Mouse (Mus musculus) heart, embryonic 15.5 days (tissue): ENCODE measurements around the gene Cad. TPM values are rescaled to one million over a fixed set of nuclear protein-coding genes. Genes with fewer than 3 reads are reported as not detected.

Experiments
- ATAC-seq: fragments of 200-750 bp; cut with Nextera tagmentation; replicated peaks from 2 replicates; pipeline ENCODE4 v1.8.0; 2017; ENCODE audit warnings: low read depth, moderate TSS enrichment; ENCODE audit not compliant: insufficient number of reproducible peaks, insufficient read depth, low FRiP score
- H3K27ac ChIP-seq: fragments of 300-500 bp; sonication (generic); 2 replicates; pipeline ENCODE4 v1.5.1; 2015; ENCODE audit warnings: mild to moderate bottlenecking, inconsistent platforms
- H3K27me3 ChIP-seq: fragments of 300-500 bp; sonication (generic); 2 replicates; pipeline ENCODE4 v1.6.1; 2015; ENCODE audit warnings: inconsistent platforms
- H3K36me3 ChIP-seq: fragments of 300-500 bp; sonication (generic); 2 replicates; pipeline ENCODE4 v1.6.1; 2015; ENCODE audit warnings: mild to moderate bottlenecking, inconsistent platforms
- H3K4me1 ChIP-seq: fragments of 300-500 bp; sonication (generic); replicated peaks from 2 replicates; pipeline ENCODE4 v1.6.1; 2015; ENCODE audit warnings: inconsistent platforms
- H3K4me2 ChIP-seq: fragments of 300-500 bp; sonication (generic); 2 replicates; pipeline ENCODE4 v1.6.1; 2015; ENCODE audit warnings: inconsistent platforms, mild to moderate bottlenecking, moderate library complexity
- H3K4me3 ChIP-seq: fragments of 300-500 bp; sonication (generic); 2 replicates; pipeline ENCODE4 v1.5.1; 2015; ENCODE audit warnings: mild to moderate bottlenecking, inconsistent platforms
- H3K9ac ChIP-seq: fragments of 300-500 bp; sonication (generic); 2 replicates; pipeline ENCODE4 v1.6.1; 2015; ENCODE audit warnings: mild to moderate bottlenecking, inconsistent platforms
- H3K9me3 ChIP-seq: fragments of 300-500 bp; sonication (generic); replicated peaks from 2 replicates; pipeline ENCODE4 v1.6.1; 2016; ENCODE audit warnings: inconsistent platforms
- WGBS: fragments of 180-500 bp; shearing (Covaris S2); methylation state at CpG from one replicate; pipeline ENCODE4 v1.1.7; 2015; ENCODE audit warnings: mixed read lengths; 5-methylcytosine and 5-hydroxymethylcytosine counted together
- polyA plus RNA-seq: library from polyadenylated mRNA; unstranded; fragments of >200 nt; fragmentation: Nextera tagmentation; extraction: Ambion mirVana; gene quantifications from 2 replicates; pipeline ENCODE4 v1.2.1, GENCODE M21; 2015

Cad gene
- polyA plus RNA-seq, 1 experiment from 2014 or later, result 11.0 TPM

GRCm38 (mm10) chr5:31071821-31072220, 17.2 kb downstream of the Cad start:
- Histone ChIP-seq H3K4me3 (no peak overlapping the region), H3K36me3 (peaks cover 95% of the 10 kb centered on the region), H3K9me3 (no peaks in the 10 kb centered on the region), H3K27ac (no peak overlapping the region), H3K4me2 (no peak overlapping the region), H3K9ac (no peak overlapping the region), H3K27me3 (no peaks in the 10 kb centered on the region), H3K4me1 (no peaks in the 10 kb centered on the region)
- no peak for ATAC-seq
- WGBS, result 91% methylated on average over 11 of the region's 11 CpGs

GRCm38 (mm10) chr5:31073176-31073575, 18.6 kb downstream of the Cad start:
- 90% methylated on average over 12 of the region's 12 CpGs for WGBS
- no peak for ATAC-seq

GRCm38 (mm10) chr5:31076346-31076745, 21.8 kb downstream of the Cad start:
- Histone ChIP-seq H3K4me1 (peaks cover 6% of the 10 kb centered on the region), H3K4me3 (no peak overlapping the region), H3K9me3 (no peaks in the 10 kb centered on the region), H3K27me3 (no peaks in the 10 kb centered on the region), H3K4me2 (no peak overlapping the region), H3K36me3 (peaks cover 63% of the 10 kb centered on the region), H3K9ac (no peak overlapping the region), H3K27ac (no peak overlapping the region)
- 77% methylated on average over 13 of the region's 13 CpGs for WGBS
- no peak for ATAC-seq

More at GRCm38 (mm10) chr5:31073176-31073575, 18.6 kb downstream of the Cad start:
- H3K9ac ChIP-seq, result no peak overlapping the region
- H3K27ac ChIP-seq, result no peak overlapping the region
- no peak overlapping the region for H3K4me3 ChIP-seq
- no peaks in the 10 kb centered on the region for H3K4me1 ChIP-seq
- no peak overlapping the region for H3K4me2 ChIP-seq
- no peaks in the 10 kb centered on the region for H3K9me3 ChIP-seq
- H3K36me3 ChIP-seq, result peaks cover 94% of the 10 kb centered on the region
- no peaks in the 10 kb centered on the region for H3K27me3 ChIP-seq

GRCm38 (mm10) chr5:31080059-31080794, 25.6 kb downstream of the Cad start:
- Histone ChIP-seq H3K27ac (0 out of 2 replicates have a peak overlapping the region, but pooled peaks have one; percentile 22), H3K9ac (no peak overlapping the region), H3K9me3 (no peaks in the 10 kb centered on the region), H3K36me3 (peaks cover 28% of the 10 kb centered on the region), H3K4me3 (no peak overlapping the region), H3K4me2 (no peak overlapping the region), H3K27me3 (no peaks in the 10 kb centered on the region), H3K4me1 (peaks cover 29% of the 10 kb centered on the region)
- WGBS, result 63% methylated on average over 13 of the region's 13 CpGs
- no peak for ATAC-seq

- peaks cover under 1% of the 10 kb centered on the region; the same call in 1 of the 2 replicates for H3K27me3 ChIP-seq
- no peak overlapping the region for H3K4me2 ChIP-seq
- ATAC-seq, result no peak
- H3K9me3 ChIP-seq, result no peaks in the 10 kb centered on the region
- no peak overlapping the region for H3K4me3 ChIP-seq
- peaks cover 22% of the 10 kb centered on the region for H3K36me3 ChIP-seq
- peaks cover 29% of the 10 kb centered on the region for H3K4me1 ChIP-seq
- H3K9ac ChIP-seq, result no peak overlapping the region
- 67% methylated on average over 3 of the region's 3 CpGs for WGBS
- no peak overlapping the region for H3K27ac ChIP-seq
Measured at GRCm38 (mm10) chr5:31080795-31081164, 26.2 kb downstream of the Cad start.

DNA sequence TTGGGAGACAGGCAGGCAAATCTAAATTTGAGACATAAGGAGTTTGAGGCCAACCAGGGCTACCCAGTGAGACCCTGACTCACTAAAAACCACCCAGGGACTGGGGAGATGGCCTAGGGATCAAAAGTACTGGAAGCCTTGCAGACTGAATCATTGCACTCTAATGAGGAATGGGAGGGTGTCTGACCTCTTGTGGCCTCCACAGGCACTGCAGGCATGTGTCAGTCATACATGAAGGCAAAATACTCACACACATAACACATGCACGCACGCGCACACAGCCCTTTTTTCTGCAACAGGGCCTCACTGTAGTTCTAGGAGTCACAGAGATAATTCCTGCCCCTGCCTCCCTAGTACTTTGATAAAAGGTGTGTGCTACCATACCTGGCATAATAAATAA, 26.8 kb downstream of the Cad start:
- Histone ChIP-seq H3K9me3 (no peaks in the 10 kb centered on the region), H3K4me3 (no peak overlapping the region), H3K36me3 (peaks cover 16% of the 10 kb centered on the region; the same call in 1 of the 2 replicates), H3K4me2 (no peak overlapping the region), H3K27ac (no peak overlapping the region), H3K9ac (no peak overlapping the region), H3K27me3 (peaks cover 7% of the 10 kb centered on the region; the same call in 1 of the 2 replicates), H3K4me1 (peaks cover 29% of the 10 kb centered on the region)
- WGBS, result 84% methylated on average over 3 of the region's 3 CpGs
- ATAC-seq, result no peak

DNA sequence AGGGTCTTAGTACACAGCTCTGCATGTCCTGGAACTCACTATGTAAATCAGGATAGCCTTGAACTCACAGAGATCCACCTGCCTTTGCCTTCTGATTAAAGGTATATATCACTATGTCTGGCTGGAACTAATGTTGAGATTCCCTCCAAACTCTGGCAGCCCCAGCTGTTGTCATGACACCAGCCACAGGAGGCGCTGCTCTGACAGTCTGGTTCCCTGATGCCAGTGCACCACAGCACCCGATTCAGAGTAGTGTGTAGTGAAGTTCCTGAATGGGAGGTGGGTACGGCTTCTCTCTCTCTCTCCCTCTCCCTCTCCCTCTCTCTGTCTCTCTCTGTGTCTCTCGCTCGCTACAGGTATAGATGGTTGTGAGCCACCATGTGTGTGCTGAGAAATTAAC, 27.8 kb downstream of the Cad start:
- no peak for ATAC-seq
- H3K9ac ChIP-seq, result no peak overlapping the region
- H3K4me2 ChIP-seq, result peak overlapping the region; percentile 52

DNA sequence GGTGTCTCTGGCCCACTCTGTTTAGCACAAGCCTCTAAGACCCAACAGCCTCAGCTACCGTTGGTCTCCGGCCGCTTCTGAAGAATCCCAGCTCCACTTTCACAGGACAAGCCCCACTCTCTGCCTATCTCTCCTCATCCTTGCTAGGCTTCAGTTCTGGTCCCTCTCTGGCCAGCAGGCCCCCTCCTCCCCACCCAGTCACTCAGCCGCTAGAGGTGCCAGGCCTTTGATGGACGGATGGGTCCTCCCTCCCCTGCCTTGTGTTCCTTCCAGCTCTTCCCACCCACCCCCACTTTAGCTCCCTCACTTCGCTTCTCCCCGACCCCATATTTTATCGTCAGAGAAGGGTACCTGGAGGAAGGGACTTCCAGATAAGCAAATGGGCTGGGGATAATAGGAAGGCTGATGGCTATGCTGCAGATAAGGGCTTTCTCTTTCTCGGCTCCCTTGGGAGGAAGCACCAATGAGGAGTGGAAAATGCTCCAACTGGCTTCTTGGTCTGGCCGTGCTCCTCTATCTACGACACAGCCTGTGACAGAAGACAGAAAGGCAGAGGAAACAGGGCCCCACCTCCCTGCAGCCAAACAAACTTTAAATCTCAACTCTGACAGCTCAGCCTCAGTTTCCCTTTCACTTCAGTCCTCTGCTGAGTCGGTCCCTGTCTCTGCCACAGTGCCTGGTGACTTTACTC, 28.5 kb downstream of the Cad start:
- Histone ChIP-seq H3K4me1 (peaks cover 29% of the 10 kb centered on the region), H3K4me3 (peak overlapping the region; percentile 14), H3K36me3 (peaks cover 1% of the 10 kb centered on the region; the same call in 1 of the 2 replicates), H3K27ac (peak overlapping the region; percentile 55), H3K27me3 (peaks cover 17% of the 10 kb centered on the region), H3K9ac (no peak overlapping the region; the same call in 1 of the 2 replicates), H3K4me2 (peak overlapping the region; percentile 52), H3K9me3 (no peaks in the 10 kb centered on the region)
- 7% methylated on average over 12 of the region's 12 CpGs for WGBS
- ATAC-seq, result peak; percentile 54; the same call in 1 of the 2 replicates

More for the DNA sequence above, 27.8 kb downstream of the Cad start:
- no peaks in the 10 kb centered on the region for H3K9me3 ChIP-seq
- peaks cover 8% of the 10 kb centered on the region; the same call in 1 of the 2 replicates for H3K36me3 ChIP-seq
- peaks cover 12% of the 10 kb centered on the region; the same call in 1 of the 2 replicates for H3K27me3 ChIP-seq
- peak overlapping the region; percentile 55; the same call in 1 of the 2 replicates for H3K27ac ChIP-seq
- peak overlapping the region; percentile 14; the same call in 1 of the 2 replicates for H3K4me3 ChIP-seq
- 9% methylated on average over 5 of the region's 5 CpGs for WGBS
- H3K4me1 ChIP-seq, result peaks cover 29% of the 10 kb centered on the region

DNA sequence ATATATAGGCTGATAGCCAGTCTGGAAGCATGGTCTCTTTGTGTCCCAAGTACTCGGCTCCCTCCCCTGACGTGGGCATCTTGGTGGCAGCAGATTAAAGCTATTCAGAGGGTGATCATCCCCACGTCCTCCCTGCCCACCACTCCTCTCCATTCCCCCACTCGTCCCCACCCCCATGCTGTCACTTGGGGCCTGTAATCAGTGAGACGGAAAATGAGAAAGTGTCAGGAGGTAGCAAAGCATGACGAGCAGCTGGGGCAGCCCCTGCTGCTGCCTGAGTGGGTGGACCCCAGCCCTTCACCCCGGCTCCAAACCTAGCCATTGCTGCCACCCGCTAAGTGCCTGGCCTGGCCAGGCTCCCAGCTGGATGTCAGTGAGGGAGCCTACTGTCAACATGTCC, 29.4 kb downstream of the Cad start:
- peaks cover 29% of the 10 kb centered on the region for H3K4me1 ChIP-seq
- H3K36me3 ChIP-seq, result no peaks in the 10 kb centered on the region
- WGBS, result 8% methylated on average over 8 of the region's 8 CpGs
- peak overlapping the region; percentile 52 for H3K4me2 ChIP-seq
- peak overlapping the region; percentile 31; the same call in 1 of the 2 replicates for H3K27ac ChIP-seq
- H3K4me3 ChIP-seq, result 0 out of 2 replicates have a peak overlapping the region, but pooled peaks have one; percentile 4
- peaks cover 26% of the 10 kb centered on the region for H3K27me3 ChIP-seq
- H3K9ac ChIP-seq, result no peak overlapping the region
- no peak; the same call in 1 of the 2 replicates for ATAC-seq
- no peaks in the 10 kb centered on the region for H3K9me3 ChIP-seq

DNA sequence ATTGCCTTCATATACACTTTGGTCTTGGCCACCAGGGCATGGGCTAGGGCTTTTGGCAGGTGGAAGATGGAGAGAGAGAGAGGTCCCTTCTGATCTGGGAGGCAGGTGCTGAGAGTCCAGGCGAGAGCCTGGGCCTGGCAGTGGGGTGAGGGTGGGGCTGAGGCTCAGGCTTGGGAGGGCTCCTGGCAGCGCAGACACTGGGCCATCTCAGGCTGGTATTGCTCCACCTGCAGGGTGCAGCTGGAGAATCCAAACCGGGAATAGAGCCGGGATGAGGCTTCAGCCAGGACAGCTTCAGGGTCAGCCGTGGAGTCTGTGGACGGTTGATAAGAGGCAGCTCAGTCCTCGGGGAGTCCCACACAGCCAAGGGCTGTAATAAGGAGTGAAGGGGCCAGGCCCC, 32.0 kb downstream of the Cad start:
- Histone ChIP-seq H3K9ac (no peak overlapping the region), H3K4me1 (peaks cover 23% of the 10 kb centered on the region), H3K36me3 (no peaks in the 10 kb centered on the region), H3K27ac (no peak overlapping the region), H3K4me3 (no peak overlapping the region), H3K27me3 (peaks cover 52% of the 10 kb centered on the region), H3K4me2 (no peak overlapping the region), H3K9me3 (no peaks in the 10 kb centered on the region)
- 18% methylated on average over 7 of the region's 7 CpGs for WGBS
- no peak for ATAC-seq

DNA sequence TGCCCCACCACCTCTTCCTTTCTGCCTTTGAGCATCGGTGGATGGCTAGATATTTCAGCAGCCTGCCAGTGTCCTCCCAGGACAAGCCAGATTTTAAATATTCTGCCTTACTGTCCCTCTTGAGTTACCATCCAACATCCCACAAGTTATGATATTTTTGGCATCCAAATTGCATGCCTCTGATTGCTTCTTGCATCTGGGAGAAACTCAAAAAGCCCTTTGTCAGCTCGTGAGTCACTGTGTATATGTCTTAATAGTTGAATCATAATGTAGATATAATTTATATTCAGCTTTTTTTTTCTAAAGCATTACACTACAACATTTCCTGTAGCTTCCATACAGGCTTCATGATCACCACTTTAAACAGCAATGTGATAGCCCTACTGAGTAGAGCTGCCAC, 32.6 kb downstream of the Cad start:
- Histone ChIP-seq H3K4me3 (no peak overlapping the region), H3K9me3 (no peaks in the 10 kb centered on the region), H3K27me3 (peaks cover 57% of the 10 kb centered on the region), H3K4me2 (no peak overlapping the region), H3K4me1 (peaks cover 22% of the 10 kb centered on the region), H3K27ac (no peak overlapping the region), H3K9ac (no peak overlapping the region), H3K36me3 (no peaks in the 10 kb centered on the region)
- WGBS, result 56% methylated on average over 2 of the region's 2 CpGs
- no peak for ATAC-seq
